10 mouse cellular contexts compared by ENCODE assay signal in genomic region chr1:93072279-93072865, GRCm38 (mm10). TPM values are rescaled to one million over a fixed set of nuclear protein-coding genes. Genes with fewer than 3 reads are reported as not detected.
DNase-seq lines count a peak whose midpoint lies in the region; ATAC-seq and TF ChIP-seq lines count a peak whose summit lies in the region.
"Had no signal": no experiment of that assay in that cellular context is flagged by ENCODE, and none has a peak within 500 bp of the region (broad histone marks: within the 10 kb centered on the region; RNA-seq: fewer than 3 reads in every experiment).

No protein-coding gene starts in this region.

- TF ChIP-seq CTCF in testis, adult 2 months (IDR thresholded peaks at IDR 0.05; ENCODE audit: control insufficient read depth, insufficient read depth, insufficient replicate concordance, low read depth, low read length): peak; percentile 44; the same call in 1 of the 2 replicates
- peak; percentile 72 for TF ChIP-seq CTCF in heart, postnatal 0 days (IDR thresholded peaks at IDR 0.05; ENCODE audit: low read depth)

- no peak overlapping the region for H3K9ac ChIP-seq in heart, embryonic 16.5 days (ENCODE audit: low read length)
- no peak overlapping the region for H3K9ac ChIP-seq in heart, postnatal 0 days (replicated peaks; ENCODE audit: low read depth, low read length)
- H3K9ac ChIP-seq: limb, embryonic 13.5 days had no signal

- TF ChIP-seq EP300 in heart, postnatal 0 days (IDR thresholded peaks at IDR 0.05; ENCODE audit: low read depth): no peak

- no peaks in the 10 kb centered on the region for H3K36me3 ChIP-seq in heart, embryonic 16.5 days (ENCODE audit: control insufficient read depth, insufficient read depth)
- H3K36me3 ChIP-seq in testis, adult 2 months (ENCODE audit: control insufficient read depth, insufficient read depth, low read length): no peaks in the 10 kb centered on the region
- no peaks in the 10 kb centered on the region for H3K36me3 ChIP-seq in heart, postnatal 0 days (replicated peaks; ENCODE audit: control insufficient read depth, insufficient read depth, low read length)

- H3K4me2 ChIP-seq in heart, embryonic 16.5 days (ENCODE audit: low read depth, low read length): no peak overlapping the region
- no peak overlapping the region for H3K4me2 ChIP-seq in heart, postnatal 0 days (ENCODE audit: low read depth, low read length)
- H3K4me2 ChIP-seq: limb, embryonic 13.5 days had no signal

- intact Hi-C loops in heart, postnatal 25 days (cut with DNase I): no loop called here

- DNase-seq in heart, postnatal 25 days (ENCODE audit: low spot score): no peak
- DNase-seq in testis, postnatal 14 days (ENCODE audit: low spot score): no peak
- peak; percentile 76 for DNase-seq in heart, postnatal 0 days (ENCODE audit: low spot score)
- peak; percentile 69 for DNase-seq in testis, postnatal 10 days (ENCODE audit: low spot score)
- DNase-seq in urinary bladder, adult 18-20 months (ENCODE audit: low spot score in 2 of 2): no peak
- no peak for DNase-seq in gastrocnemius, postnatal 4 days (ENCODE audit: low spot score in 2 of 2)
- DNase-seq: cerebellum, adult 9-10 months had no signal

- no peak for TF ChIP-seq POLR2A in testis, adult 2 months (IDR thresholded peaks at IDR 0.05; ENCODE audit: control insufficient read depth, low read depth, low read length)

- H3K27me3 ChIP-seq in heart, embryonic 16.5 days (ENCODE audit: control insufficient read depth, insufficient read depth, low read length): no peaks in the 10 kb centered on the region
- H3K27me3 ChIP-seq in testis, adult 2 months (ENCODE audit: control insufficient read depth, insufficient read depth, low read length): no peaks in the 10 kb centered on the region
- H3K27me3 ChIP-seq in heart, postnatal 0 days (ENCODE audit: control insufficient read depth, insufficient read depth, low read length): no peaks in the 10 kb centered on the region
- H3K27me3 ChIP-seq: limb, embryonic 13.5 days had no signal

- H3K27ac ChIP-seq in heart, embryonic 16.5 days (ENCODE audit: low read length): peak overlapping the region; percentile 55; the same call in 1 of the 2 replicates
- no peak overlapping the region for H3K27ac ChIP-seq in testis, adult 2 months (ENCODE audit: control insufficient read depth, insufficient read depth, low read depth, low read length)
- 0 out of 2 replicates have a peak overlapping the region, but pooled peaks have one; percentile 7 for H3K27ac ChIP-seq in heart, postnatal 0 days (ENCODE audit: low read depth)
- H3K27ac ChIP-seq: limb, embryonic 13.5 days had no signal

- peak; percentile 83 for ATAC-seq in heart, embryonic 16.5 days (replicated peaks; ENCODE audit: extremely low read depth, insufficient read depth, low FRiP score)
- ATAC-seq in heart, postnatal 0 days (ENCODE audit: insufficient read depth, low read depth): peak; percentile 69

- no peak overlapping the region for H3K4me3 ChIP-seq in heart, embryonic 16.5 days (ENCODE audit: low read length)
- no peak overlapping the region for H3K4me3 ChIP-seq in testis, adult 2 months (ENCODE audit: control insufficient read depth, low read depth, low read length)
- no peak overlapping the region for H3K4me3 ChIP-seq in heart, postnatal 0 days (ENCODE audit: low read depth, low read length)
- H3K4me3 ChIP-seq: limb, embryonic 13.5 days had no signal

- peaks cover 22% of the 10 kb centered on the region for H3K4me1 ChIP-seq in heart, embryonic 16.5 days (ENCODE audit: control insufficient read depth, insufficient read depth, low read length)
- no peaks in the 10 kb centered on the region; the same call in 1 of the 2 replicates for H3K4me1 ChIP-seq in testis, adult 2 months (ENCODE audit: control insufficient read depth, insufficient read depth, low read length)
- H3K4me1 ChIP-seq in heart, postnatal 0 days (ENCODE audit: control insufficient read depth, insufficient read depth): peaks cover 13% of the 10 kb centered on the region

- 58% methylated on average over 2 of the region's 2 CpGs for WGBS in heart, embryonic 16.5 days
- 45% methylated on average over 2 of the region's 2 CpGs for WGBS in heart, postnatal 0 days

- H3K9me3 ChIP-seq in heart, embryonic 16.5 days (replicated peaks; ENCODE audit: control insufficient read depth, low read length): no peaks in the 10 kb centered on the region
- H3K9me3 ChIP-seq in heart, postnatal 0 days (replicated peaks; ENCODE audit: control insufficient read depth, low read length): no peaks in the 10 kb centered on the region
- H3K9me3 ChIP-seq: limb, embryonic 13.5 days had no signal

RNA-seq across cellular contexts. Expression of gene Kif1a, which starts 29.4 kb away (rescaled TPM):
- polyA plus RNA-seq in heart, embryonic 16.5 days (2015; fragmentation: Nextera tagmentation; extraction: Ambion mirVana): 8.3 and 11.3 TPM in 2 replicates
- total RNA-seq in heart, postnatal 25 days (2021): 1 to 10 TPM in 1 of 2 experiments, under 1 TPM in 1; 0.94 to 1.6 TPM
- polyA plus RNA-seq in testis, adult 2 months (2012; rRNA removed): 11.4 and 12.4 TPM in 2 replicates
- 15.6 and 16.4 TPM in 2 replicates for total RNA-seq in heart, postnatal 0 days (2014; rRNA removed; ENCODE audit: low replicate concordance)
- 7.2 and 7.3 TPM in 2 replicates for polyA plus RNA-seq in heart, postnatal 0 days (2015; fragmentation: Nextera tagmentation; extraction: Ambion mirVana)
- 1 to 10 TPM; 6.3 to 6.9 TPM for total RNA-seq in gastrocnemius, postnatal 4 days (2021)

Comparison
In these comparisons a context has a peak if more than half of its experiments do, and no peak if none do; other contexts are left out.
1. DNase-seq: peak in heart, postnatal 0 days (single experiment) and testis, postnatal 10 days (single experiment); none in heart, postnatal 25 days (single experiment), testis, postnatal 14 days (single experiment), urinary bladder, adult 18-20 months (0 of 2) and gastrocnemius, postnatal 4 days (0 of 2).